Mouse (Mus musculus) heart, embryonic 10.5 days (tissue): ENCODE results near the gene Hic1. TPM values are rescaled to one million over a fixed set of nuclear protein-coding genes. Genes with fewer than 3 reads are reported as not detected.

Experiments used
- DNase-seq: peaks from one replicate; pipeline ENCODE4 v3.0.0-alpha.2; 2017; ENCODE audit warnings: low spot score
- H3K27ac ChIP-seq: fragments of 300-500 bp; sonication (generic); 2 replicates; pipeline ENCODE4 v1.5.1; 2016; ENCODE audit warnings: mild to moderate bottlenecking
- H3K27me3 ChIP-seq: fragments of 300-500 bp; sonication (generic); 2 replicates; pipeline ENCODE4 v1.6.1; 2016; ENCODE audit warnings: mild to moderate bottlenecking; ENCODE audit not compliant: poor library complexity, insufficient read depth, severe bottlenecking
- H3K36me3 ChIP-seq: fragments of 300-500 bp; sonication (generic); 2 replicates; pipeline ENCODE4 v1.6.1; 2016; ENCODE audit warnings: mild to moderate bottlenecking, moderate library complexity
- H3K4me1 ChIP-seq: fragments of 300-500 bp; sonication (generic); 2 replicates; pipeline ENCODE4 v1.6.1; 2016; ENCODE audit warnings: mild to moderate bottlenecking
- H3K4me3 ChIP-seq: fragments of 300-500 bp; sonication (generic); 2 replicates; pipeline ENCODE4 v1.5.1; 2016; ENCODE audit warnings: mild to moderate bottlenecking, moderate library complexity
- H3K9me3 ChIP-seq: fragments of 300-500 bp; sonication (generic); 2 replicates; pipeline ENCODE4 v1.6.1; 2016; ENCODE audit warnings: mild to moderate bottlenecking, moderate library complexity
- whole genome bisulfite sequencing: fragments of 180-500 bp; shearing (Covaris S2); methylation state at CpG from one replicate; pipeline ENCODE4 v1.1.7; 2016; 5-methylcytosine and 5-hydroxymethylcytosine counted together
- polyA plus RNA-seq: library from polyadenylated mRNA; unstranded; fragments of >200 nt; fragmentation: Nextera tagmentation; extraction: Ambion mirVana; gene quantifications from 2 replicates; pipeline ENCODE4 v1.2.1, GENCODE M21; 2016

The Hic1 gene
- polyA plus RNA-seq, 1 experiment from 2014 or later = 1.9 TPM

DNA sequence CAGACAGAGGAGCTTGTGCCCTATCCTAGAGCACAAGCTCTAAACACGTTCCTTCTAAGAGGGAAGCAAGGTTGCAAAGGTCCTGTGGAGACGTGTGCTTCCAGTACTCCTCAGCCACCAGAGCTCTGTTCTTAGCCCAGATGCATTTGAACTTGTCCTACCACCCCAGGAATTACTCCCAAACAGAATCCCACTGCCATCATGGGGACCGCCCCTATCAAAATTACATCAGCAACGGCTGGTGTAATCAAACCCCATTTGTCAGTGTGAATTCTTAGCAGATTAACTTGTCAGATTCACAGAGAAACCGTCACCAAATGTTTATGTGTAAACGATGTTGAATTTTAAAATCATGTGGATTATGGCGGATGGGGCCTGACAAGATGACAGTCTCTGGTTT lies 8.4 kb downstream of the Hic1 start:
- H3K27ac ChIP-seq = no peak overlapping the region
- no peak for DNase-seq
- peaks cover 50% of the 10 kb centered on the region for H3K36me3 ChIP-seq
- H3K4me1 ChIP-seq = peaks cover 37% of the 10 kb centered on the region
- H3K9me3 ChIP-seq = no peaks in the 10 kb centered on the region
- WGBS = 71% methylated on average over 7 of the region's 7 CpGs
- H3K4me3 ChIP-seq = no peak overlapping the region
- H3K27me3 ChIP-seq = peaks cover 37% of the 10 kb centered on the region

GRCm38 (mm10) chr11:75159564-75159963 lies 9.8 kb downstream of the Hic1 start:
- DNase-seq = no peak
- H3K36me3 ChIP-seq = peaks cover 46% of the 10 kb centered on the region
- WGBS = 58% methylated on average over 2 of the region's 2 CpGs

GRCm38 (mm10) chr11:75158432-75158831 lies 10.9 kb downstream of the Hic1 start:
- no peak for DNase-seq
- Histone ChIP-seq H3K9me3 (no peaks in the 10 kb centered on the region), H3K36me3 (peaks cover 35% of the 10 kb centered on the region), H3K4me3 (no peak overlapping the region), H3K27me3 (peaks cover 12% of the 10 kb centered on the region), H3K4me1 (peaks cover 31% of the 10 kb centered on the region), H3K27ac (no peak overlapping the region)
- WGBS = 95% methylated on average over 14 of the region's 14 CpGs

More at GRCm38 (mm10) chr11:75159564-75159963, 9.8 kb downstream of the Hic1 start:
- H3K9me3 ChIP-seq = no peaks in the 10 kb centered on the region
- no peak overlapping the region for H3K27ac ChIP-seq
- peaks cover 23% of the 10 kb centered on the region for H3K27me3 ChIP-seq
- H3K4me3 ChIP-seq = no peak overlapping the region
- H3K4me1 ChIP-seq = peaks cover 28% of the 10 kb centered on the region

- no peak overlapping the region for H3K27ac ChIP-seq
- H3K4me3 ChIP-seq = no peak overlapping the region
- no peaks in the 10 kb centered on the region for H3K9me3 ChIP-seq
- H3K4me1 ChIP-seq = peaks cover 34% of the 10 kb centered on the region
- peaks cover 34% of the 10 kb centered on the region for H3K36me3 ChIP-seq
- no peak for DNase-seq
- WGBS = 57% methylated on average over 2 of the region's 2 CpGs
- H3K27me3 ChIP-seq = peaks cover 6% of the 10 kb centered on the region
These were observed 11.4 kb downstream of the Hic1 start for GRCm38 (mm10) chr11:75157901-75158300.

DNA sequence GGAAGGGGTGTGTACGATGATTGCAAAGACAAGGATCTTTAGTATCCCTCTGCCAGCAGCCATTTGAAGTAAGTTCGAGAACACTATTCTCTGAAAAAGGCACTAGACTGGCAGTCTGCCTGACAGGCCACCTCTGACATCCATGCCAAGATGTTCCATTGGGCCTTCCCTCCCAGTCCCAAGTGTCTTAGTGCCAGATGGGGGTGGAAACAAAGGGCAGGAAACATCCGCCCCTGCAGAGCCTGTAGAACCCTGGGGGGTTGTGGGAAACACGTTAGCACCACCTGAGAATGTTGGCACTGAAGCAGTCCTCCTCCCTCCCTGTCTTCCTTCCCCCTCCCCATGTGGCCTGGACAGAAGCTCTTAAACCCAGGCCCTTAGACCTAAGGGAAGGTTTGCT lies 12.3 kb downstream of the Hic1 start:
- Histone ChIP-seq H3K27me3 (no peaks in the 10 kb centered on the region), H3K9me3 (no peaks in the 10 kb centered on the region), H3K36me3 (peaks cover 31% of the 10 kb centered on the region), H3K4me3 (no peak overlapping the region), H3K4me1 (peaks cover 34% of the 10 kb centered on the region), H3K27ac (peak overlapping the region; percentile 44; the same call in 1 of the 2 replicates)
- no peak for DNase-seq
- WGBS = 50% methylated on average over 4 of the region's 4 CpGs

- Histone ChIP-seq H3K4me3 (no peak overlapping the region), H3K4me1 (peaks cover 30% of the 10 kb centered on the region), H3K36me3 (peaks cover 31% of the 10 kb centered on the region), H3K27me3 (no peaks in the 10 kb centered on the region), H3K9me3 (no peaks in the 10 kb centered on the region), H3K27ac (peak overlapping the region; percentile 43; the same call in 1 of the 2 replicates)
- WGBS = 47% methylated on average over 5 of the region's 5 CpGs
- DNase-seq = no peak
These were observed 12.9 kb downstream of the Hic1 start for GRCm38 (mm10) chr11:75156416-75156815.

DNA sequence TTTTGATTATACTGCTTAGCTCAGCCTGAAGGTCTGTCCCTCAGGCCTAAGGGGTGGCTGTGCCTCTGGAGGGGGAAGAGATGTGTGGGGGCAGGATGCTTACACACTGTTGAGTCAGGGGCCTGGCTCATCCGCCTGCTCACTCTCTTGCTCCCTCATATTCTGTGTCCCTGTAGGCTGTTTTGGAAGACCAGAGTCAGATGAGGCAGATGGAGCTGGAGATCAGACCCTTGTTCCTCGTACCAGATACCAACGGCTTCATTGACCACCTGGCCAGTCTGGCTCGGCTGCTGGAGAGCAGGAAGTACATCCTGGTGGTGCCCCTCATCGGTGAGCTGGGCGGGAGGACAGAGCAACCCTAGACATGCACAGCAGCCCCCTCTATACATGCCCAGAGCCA lies 13.3 kb downstream of the Hic1 start:
- no peak for DNase-seq
- H3K27ac ChIP-seq = peak overlapping the region; percentile 43; the same call in 1 of the 2 replicates
- peaks cover 31% of the 10 kb centered on the region for H3K36me3 ChIP-seq
- WGBS = 49% methylated on average over 6 of the region's 6 CpGs
- H3K27me3 ChIP-seq = no peaks in the 10 kb centered on the region
- no peaks in the 10 kb centered on the region for H3K9me3 ChIP-seq
- peaks cover 28% of the 10 kb centered on the region for H3K4me1 ChIP-seq
- no peak overlapping the region for H3K4me3 ChIP-seq

DNA sequence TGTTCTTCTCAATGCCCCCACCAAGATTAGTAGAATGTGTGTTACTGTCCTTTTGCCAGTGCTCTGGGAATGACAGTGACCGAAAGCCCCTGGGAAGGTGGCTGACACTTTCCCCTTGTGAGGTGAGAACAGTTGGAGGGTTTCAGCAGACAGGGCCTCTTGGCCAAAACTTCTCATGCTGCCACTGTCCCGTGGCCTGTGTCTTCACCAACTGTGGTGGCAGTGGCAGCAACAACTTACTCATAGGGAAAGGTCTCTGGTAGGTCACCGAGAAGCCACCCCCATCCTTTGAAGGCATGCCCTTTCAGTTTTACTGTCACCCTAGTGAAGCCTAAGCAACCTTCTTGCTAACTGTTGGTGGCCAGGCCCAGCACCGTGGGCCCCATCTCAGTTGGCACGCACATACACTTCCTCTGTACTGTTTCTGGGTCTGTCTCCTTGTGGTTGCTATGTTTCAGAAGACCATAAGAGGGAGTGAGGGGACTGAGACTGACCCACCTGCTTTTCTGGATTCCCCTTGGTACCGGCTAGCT lies 15.2 kb downstream of the Hic1 start:
- H3K4me3 ChIP-seq = no peak overlapping the region
- 70% methylated on average over 6 of the region's 6 CpGs for WGBS
- H3K27ac ChIP-seq = no peak overlapping the region
- H3K4me1 ChIP-seq = peaks cover 28% of the 10 kb centered on the region
- H3K27me3 ChIP-seq = no peaks in the 10 kb centered on the region
- DNase-seq = peak; percentile 60
- no peaks in the 10 kb centered on the region for H3K9me3 ChIP-seq
- peaks cover 29% of the 10 kb centered on the region for H3K36me3 ChIP-seq

- WGBS = 76% methylated on average over 18 of the region's 18 CpGs
- Histone ChIP-seq H3K4me3 (no peak overlapping the region), H3K27me3 (no peaks in the 10 kb centered on the region), H3K27ac (peak overlapping the region; percentile 31), H3K9me3 (no peaks in the 10 kb centered on the region), H3K36me3 (peaks cover 28% of the 10 kb centered on the region), H3K4me1 (peaks cover 38% of the 10 kb centered on the region)
- DNase-seq = peak; percentile 72
These were observed 16.4 kb downstream of the Hic1 start for GRCm38 (mm10) chr11:75152603-75153557.

DNA sequence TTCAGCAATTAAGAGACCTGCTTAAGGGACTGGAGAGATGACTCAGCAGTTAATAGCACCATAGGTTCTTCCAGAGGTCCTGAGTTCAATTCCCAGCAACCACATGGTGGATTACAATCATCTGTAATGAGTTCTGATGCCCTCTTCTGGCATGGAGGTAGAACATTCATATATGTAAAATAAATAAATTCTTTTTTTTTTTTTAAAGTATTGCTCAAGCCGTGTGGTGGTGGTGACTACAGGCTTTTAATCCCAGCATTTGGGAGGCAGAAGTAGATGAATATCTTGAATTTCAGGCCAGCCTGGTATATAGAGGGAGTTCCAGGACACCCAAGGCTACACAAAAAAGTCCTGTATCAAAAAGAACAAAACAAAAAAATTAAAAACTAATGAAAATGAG lies 19.0 kb downstream of the Hic1 start:
- H3K4me1 ChIP-seq = peaks cover 30% of the 10 kb centered on the region
- H3K9me3 ChIP-seq = no peaks in the 10 kb centered on the region
- H3K4me3 ChIP-seq = no peak overlapping the region
- no peak for DNase-seq
- H3K27me3 ChIP-seq = no peaks in the 10 kb centered on the region
- H3K36me3 ChIP-seq = peaks cover 32% of the 10 kb centered on the region
- whole genome bisulfite sequencing = 91% methylated on average over 1 of the region's 1 CpGs
- no peak overlapping the region for H3K27ac ChIP-seq

GRCm38 (mm10) chr11:75148332-75149035 lies 20.8 kb downstream of the Hic1 start:
- Histone ChIP-seq H3K27ac (peak overlapping the region; percentile 84), H3K27me3 (no peaks in the 10 kb centered on the region), H3K4me3 (no peak overlapping the region), H3K9me3 (no peaks in the 10 kb centered on the region), H3K4me1 (peaks cover 25% of the 10 kb centered on the region), H3K36me3 (peaks cover 45% of the 10 kb centered on the region)
- no peak for DNase-seq
- 72% methylated on average over 11 of the region's 11 CpGs for WGBS

GRCm38 (mm10) chr11:75147846-75148168 lies 21.5 kb downstream of the Hic1 start:
- 31% methylated on average over 3 of the region's 3 CpGs for WGBS

More at GRCm38 (mm10) chr11:75147846-75148168, 21.5 kb downstream of the Hic1 start:
- H3K27me3 ChIP-seq = no peaks in the 10 kb centered on the region
- no peaks in the 10 kb centered on the region for H3K9me3 ChIP-seq
- H3K36me3 ChIP-seq = peaks cover 46% of the 10 kb centered on the region
- no peak for DNase-seq
- peaks cover 24% of the 10 kb centered on the region for H3K4me1 ChIP-seq
- H3K4me3 ChIP-seq = no peak overlapping the region
- H3K27ac ChIP-seq = peak overlapping the region; percentile 84
